Mouse (Mus musculus): ENCODE data around the gene App. TPM values are rescaled to one million over a fixed set of nuclear protein-coding genes. Genes with fewer than 3 reads are reported as not detected.

App gene
- polyA plus RNA-seq, 1 experiment, result 207 TPM

DNA sequence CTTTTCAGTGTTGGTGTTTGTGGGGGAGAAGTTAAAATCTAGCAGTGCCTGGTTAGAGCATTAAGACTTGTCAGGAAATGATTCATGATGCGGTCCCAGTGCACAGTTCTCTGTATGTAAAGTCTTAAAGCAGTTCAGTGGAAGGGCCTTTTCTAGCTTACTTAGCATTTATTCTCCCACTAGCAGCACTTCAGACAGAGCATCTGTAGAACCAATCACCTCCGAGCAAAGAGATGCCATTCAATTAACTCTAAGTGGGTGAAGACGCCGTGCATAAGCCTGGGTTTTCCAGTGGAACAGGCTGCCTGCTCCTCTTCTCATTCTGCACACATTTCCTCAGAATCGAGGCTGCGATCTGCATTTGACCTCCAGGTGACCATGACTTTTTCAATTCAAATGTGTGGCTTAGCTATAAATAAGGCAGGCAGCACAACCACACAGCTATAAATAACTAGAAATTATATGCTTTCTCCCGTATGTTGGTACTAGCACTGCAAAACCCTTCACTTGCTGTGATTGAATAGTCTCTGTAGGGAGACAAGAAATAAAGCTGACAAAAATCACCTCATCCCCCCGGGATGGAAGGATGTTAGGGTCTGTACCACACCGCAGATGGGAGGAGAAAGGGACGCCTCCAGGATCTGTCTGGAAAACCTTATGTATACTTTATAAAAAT, 135.5 kb downstream of the App start:
- no peak overlapping the region for H3K4me2 ChIP-seq (ENCODE audit: low read depth)
- peaks cover 12% of the 10 kb centered on the region for H3K36me3 ChIP-seq (ENCODE audit: control insufficient read depth, insufficient read depth)
- H3K27me3 ChIP-seq (ENCODE audit: control insufficient read depth, insufficient read depth, insufficient read length), result no peaks in the 10 kb centered on the region
- no peak overlapping the region for H3K4me3 ChIP-seq
- H3K79me2 ChIP-seq (ENCODE audit: control insufficient read depth, insufficient read depth), result no peaks in the 10 kb centered on the region
- TF ChIP-seq MAX (IDR thresholded peaks at IDR 0.05; ENCODE audit: low read depth) (no peak), CEBPB (IDR thresholded peaks at IDR 0.05; ENCODE audit: insufficient read depth, poor library complexity, severe bottlenecking) (no peak), USF1 (IDR thresholded peaks at IDR 0.05; ENCODE audit: low read depth) (no peak), REST (IDR thresholded peaks at IDR 0.05; ENCODE audit: insufficient read depth, insufficient read length) (no peak), TCF3 (IDR thresholded peaks at IDR 0.05; ENCODE audit: insufficient read length, low read depth) (no peak)
- H3ac ChIP-seq (ENCODE audit: control insufficient read depth, insufficient read length), result no peak overlapping the region

DNA sequence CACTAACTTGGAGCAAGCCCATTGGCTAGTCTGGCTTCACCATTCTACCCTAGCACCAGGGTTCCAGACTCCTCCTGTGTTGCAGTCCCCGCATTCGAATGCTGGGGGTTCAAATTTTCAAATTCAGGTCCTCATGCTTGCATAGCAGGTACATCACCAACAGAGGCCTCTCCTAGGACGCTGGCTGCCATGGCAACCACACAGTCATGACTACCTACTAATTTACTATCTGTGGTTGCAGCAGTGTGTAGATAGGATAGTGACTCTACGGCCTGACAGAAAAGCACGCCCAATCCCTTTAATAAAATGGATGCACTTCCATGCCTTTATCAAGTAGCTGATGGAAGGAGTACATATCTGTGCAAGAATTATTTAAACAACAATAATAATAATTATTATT, 137.8 kb downstream of the App start:
- Histone ChIP-seq H3ac (ENCODE audit: control insufficient read depth, insufficient read length) (no peak overlapping the region), H3K4me3 (no peak overlapping the region), H3K79me2 (ENCODE audit: control insufficient read depth, insufficient read depth) (no peaks in the 10 kb centered on the region), H3K27me3 (ENCODE audit: control insufficient read depth, insufficient read depth, insufficient read length) (no peaks in the 10 kb centered on the region), H3K4me2 (ENCODE audit: low read depth) (no peak overlapping the region), H3K36me3 (ENCODE audit: control insufficient read depth, insufficient read depth) (peaks cover 17% of the 10 kb centered on the region)
- TF ChIP-seq TCF3 (IDR thresholded peaks at IDR 0.05; ENCODE audit: insufficient read length, low read depth) (no peak), REST (IDR thresholded peaks at IDR 0.05; ENCODE audit: insufficient read depth, insufficient read length) (no peak), MYOG (IDR thresholded peaks at IDR 0.05; ENCODE audit: control insufficient read depth in 1 of 3, insufficient read depth in 1 of 3, insufficient read length in 2 of 3, low read depth in 2 of 3) (no peak), POLR2AphosphoS2 (IDR thresholded peaks at IDR 0.05; ENCODE audit: insufficient read length, low read depth) (no peak), SRF (IDR thresholded peaks at IDR 0.05; ENCODE audit: control insufficient read depth, insufficient read length, low read depth) (no peak), POLR2A (IDR thresholded peaks at IDR 0.05; ENCODE audit: insufficient read length, low read depth) (no peak), MYOD1 (IDR thresholded peaks at IDR 0.05; ENCODE audit: control insufficient read depth in 1 of 3, insufficient read length in 2 of 3, low read depth in 2 of 3) (no peak), E2F4 (IDR thresholded peaks at IDR 0.05; ENCODE audit: insufficient read depth) (no peak), MAX (IDR thresholded peaks at IDR 0.05; ENCODE audit: low read depth) (no peak), CEBPB (IDR thresholded peaks at IDR 0.05; ENCODE audit: insufficient read depth, poor library complexity, severe bottlenecking) (no peak), TCF12 (IDR thresholded peaks at IDR 0.05; ENCODE audit: insufficient read depth, poor library complexity, severe bottlenecking) (no peak), USF1 (IDR thresholded peaks at IDR 0.05; ENCODE audit: low read depth) (no peak)

DNA sequence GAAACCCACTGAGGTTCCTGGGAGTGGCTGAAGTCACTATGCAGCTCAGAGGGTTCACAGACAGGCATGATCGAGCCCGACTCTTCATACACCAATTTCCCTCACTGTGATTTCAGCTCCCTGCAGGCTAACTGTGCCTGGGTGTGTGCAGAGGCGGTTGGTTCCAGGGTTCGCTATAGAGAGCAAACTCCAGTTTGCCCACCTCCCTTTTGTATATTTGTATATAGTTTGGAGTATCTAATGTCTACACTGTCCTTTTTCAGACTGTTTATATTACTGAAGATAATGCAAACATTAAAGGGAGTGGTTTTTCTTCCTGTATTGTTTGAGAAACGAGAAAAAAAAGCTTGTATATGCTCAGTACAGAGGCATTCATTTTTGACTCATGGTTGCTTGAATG, 139.8 kb downstream of the App start:
- H3K4me3 ChIP-seq, result no peak overlapping the region
- TF ChIP-seq TCF3 (IDR thresholded peaks at IDR 0.05; ENCODE audit: insufficient read length, low read depth) (no peak), REST (IDR thresholded peaks at IDR 0.05; ENCODE audit: insufficient read depth, insufficient read length) (no peak), MAX (IDR thresholded peaks at IDR 0.05; ENCODE audit: low read depth) (no peak), CEBPB (IDR thresholded peaks at IDR 0.05; ENCODE audit: insufficient read depth, poor library complexity, severe bottlenecking) (no peak), MYOG (IDR thresholded peaks at IDR 0.05; ENCODE audit: control insufficient read depth in 1 of 3, insufficient read depth in 1 of 3, insufficient read length in 2 of 3, low read depth in 2 of 3) (no peak), TCF12 (IDR thresholded peaks at IDR 0.05; ENCODE audit: insufficient read depth, poor library complexity, severe bottlenecking) (no peak), POLR2AphosphoS2 (IDR thresholded peaks at IDR 0.05; ENCODE audit: insufficient read length, low read depth) (no peak), MYOD1 (IDR thresholded peaks at IDR 0.05; ENCODE audit: control insufficient read depth in 1 of 3, insufficient read length in 2 of 3, low read depth in 2 of 3) (no peak), E2F4 (IDR thresholded peaks at IDR 0.05; ENCODE audit: insufficient read depth) (no peak), POLR2A (IDR thresholded peaks at IDR 0.05; ENCODE audit: insufficient read length, low read depth) (no peak)
- no peaks in the 10 kb centered on the region for H3K79me2 ChIP-seq (ENCODE audit: control insufficient read depth, insufficient read depth)
- no peak overlapping the region for H3ac ChIP-seq (ENCODE audit: control insufficient read depth, insufficient read length)
- peaks cover 27% of the 10 kb centered on the region for H3K36me3 ChIP-seq (ENCODE audit: control insufficient read depth, insufficient read depth)
- H3K4me2 ChIP-seq (ENCODE audit: low read depth), result no peak overlapping the region
- H3K27me3 ChIP-seq (ENCODE audit: control insufficient read depth, insufficient read depth, insufficient read length), result no peaks in the 10 kb centered on the region

DNA sequence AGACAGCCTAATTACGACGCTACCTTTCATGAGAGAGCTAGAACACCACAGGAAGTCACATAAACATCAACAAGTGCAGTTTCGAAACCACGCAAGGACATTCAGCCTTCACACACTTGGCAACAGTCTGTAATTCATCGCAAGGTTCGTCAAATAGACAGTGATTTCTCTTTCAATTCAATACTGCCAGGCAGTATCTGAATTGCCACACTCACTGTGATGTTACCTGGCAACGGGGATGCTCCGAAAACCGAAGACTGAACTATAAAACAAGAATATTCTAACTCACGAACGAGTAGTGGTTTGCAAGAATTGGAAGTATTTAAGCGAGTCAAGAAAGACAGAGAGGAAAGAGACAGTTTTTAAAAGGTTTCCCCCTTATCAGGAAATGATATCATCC, 142.8 kb downstream of the App start:
- no peak overlapping the region for H3ac ChIP-seq (ENCODE audit: control insufficient read depth, insufficient read length)
- H3K79me2 ChIP-seq (ENCODE audit: control insufficient read depth, insufficient read depth), result no peaks in the 10 kb centered on the region
- H3K27me3 ChIP-seq (ENCODE audit: control insufficient read depth, insufficient read depth, insufficient read length), result no peaks in the 10 kb centered on the region
- no peak overlapping the region for H3K4me3 ChIP-seq
- H3K4me2 ChIP-seq (ENCODE audit: low read depth), result no peak overlapping the region
- peaks cover 27% of the 10 kb centered on the region for H3K36me3 ChIP-seq (ENCODE audit: control insufficient read depth, insufficient read depth)
- TF ChIP-seq MYOD1 (IDR thresholded peaks at IDR 0.05; ENCODE audit: control insufficient read depth in 1 of 3, insufficient read length in 2 of 3, low read depth in 2 of 3), result no peak
- TF ChIP-seq TCF3 (IDR thresholded peaks at IDR 0.05; ENCODE audit: insufficient read length, low read depth), result no peak
- no peak for TF ChIP-seq MYOG (IDR thresholded peaks at IDR 0.05; ENCODE audit: control insufficient read depth in 1 of 3, insufficient read depth in 1 of 3, insufficient read length in 2 of 3, low read depth in 2 of 3)
- no peak for TF ChIP-seq USF1 (IDR thresholded peaks at IDR 0.05; ENCODE audit: low read depth)

DNA sequence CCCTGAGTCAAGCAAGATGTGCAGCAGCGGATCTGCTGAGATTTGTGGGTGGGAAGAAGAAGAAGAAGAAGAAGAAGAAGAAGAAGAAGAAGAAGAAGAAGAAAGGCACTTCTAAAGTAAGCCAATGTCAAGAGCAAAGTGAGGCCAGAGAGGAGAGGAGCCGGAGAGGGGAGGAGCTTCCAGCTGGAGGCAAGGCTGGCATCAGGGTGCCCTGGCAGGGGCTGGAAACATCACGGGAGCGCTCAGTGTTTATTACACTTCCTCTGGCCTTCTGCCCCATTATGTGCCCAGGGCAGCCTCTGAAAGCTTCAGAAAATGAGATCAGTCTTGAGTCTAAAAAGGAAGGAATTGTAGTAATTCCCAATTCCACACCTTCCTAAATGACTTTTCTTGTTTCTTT, 145.2 kb downstream of the App start:
- Histone ChIP-seq H3K4me2 (ENCODE audit: low read depth) (no peak overlapping the region), H3K36me3 (ENCODE audit: control insufficient read depth, insufficient read depth) (peaks cover 46% of the 10 kb centered on the region), H3ac (ENCODE audit: control insufficient read depth, insufficient read length) (no peak overlapping the region), H3K4me3 (no peak overlapping the region), H3K79me2 (ENCODE audit: control insufficient read depth, insufficient read depth) (no peaks in the 10 kb centered on the region), H3K27me3 (ENCODE audit: control insufficient read depth, insufficient read depth, insufficient read length) (no peaks in the 10 kb centered on the region)
- no peak for TF ChIP-seq TCF12 (IDR thresholded peaks at IDR 0.05; ENCODE audit: insufficient read depth, poor library complexity, severe bottlenecking)

Measured in myocyte (in vitro differentiated cells).